Mouse (Mus musculus): ENCODE results near the gene Glb1.

Glb1 gene

DNA sequence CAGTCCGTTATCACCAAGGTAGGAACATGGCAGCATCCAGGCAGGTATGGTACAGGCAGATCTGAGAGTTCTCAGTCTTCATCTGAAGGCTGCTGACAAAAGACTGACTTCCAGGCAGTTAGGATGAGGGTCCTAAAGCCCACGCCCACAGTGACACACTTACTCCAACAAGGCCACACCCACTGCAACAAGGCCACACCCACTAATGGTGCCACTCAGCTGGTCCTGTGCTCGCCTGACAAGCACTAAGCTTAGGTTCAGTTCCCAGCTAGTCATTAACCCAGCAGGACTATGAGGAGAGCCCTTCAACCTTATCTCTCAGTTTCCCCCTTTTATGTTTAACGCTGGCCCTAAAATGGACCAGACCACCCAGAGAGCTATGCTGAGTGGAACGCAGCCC lies 47.8 kb downstream of the Glb1 start:
- no peak for DNase-seq

DNA sequence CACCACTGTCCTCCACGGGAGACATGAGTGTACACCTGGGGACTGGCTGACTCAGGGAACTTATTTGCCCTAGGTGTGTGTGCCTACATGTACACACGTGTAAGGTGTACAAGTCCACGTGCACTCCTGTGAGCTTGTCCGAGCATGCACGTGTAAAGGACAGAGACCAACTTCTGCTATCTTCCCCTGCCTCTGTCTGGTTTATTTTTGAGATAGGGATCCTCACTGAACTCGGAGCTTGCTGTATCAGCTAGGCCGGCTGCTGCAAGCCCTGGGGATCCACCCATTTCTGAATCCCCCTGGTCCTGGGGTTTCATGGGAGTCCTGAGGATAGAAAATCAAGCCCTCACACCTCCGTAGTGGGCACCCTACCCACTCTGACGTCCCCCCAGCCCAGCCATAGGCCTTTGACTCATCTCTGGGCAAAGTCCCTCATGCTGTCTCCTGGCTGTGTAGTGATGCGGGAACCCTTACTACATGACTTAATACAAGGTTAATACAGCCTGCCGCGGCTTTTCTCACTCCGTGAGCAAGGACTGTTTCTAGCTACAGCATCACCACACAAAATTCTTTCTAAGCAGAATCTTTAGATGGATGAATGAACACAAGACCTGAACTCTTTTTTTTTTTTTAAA lies 48.4 kb downstream of the Glb1 start:
- DNase-seq: no peak

DNA sequence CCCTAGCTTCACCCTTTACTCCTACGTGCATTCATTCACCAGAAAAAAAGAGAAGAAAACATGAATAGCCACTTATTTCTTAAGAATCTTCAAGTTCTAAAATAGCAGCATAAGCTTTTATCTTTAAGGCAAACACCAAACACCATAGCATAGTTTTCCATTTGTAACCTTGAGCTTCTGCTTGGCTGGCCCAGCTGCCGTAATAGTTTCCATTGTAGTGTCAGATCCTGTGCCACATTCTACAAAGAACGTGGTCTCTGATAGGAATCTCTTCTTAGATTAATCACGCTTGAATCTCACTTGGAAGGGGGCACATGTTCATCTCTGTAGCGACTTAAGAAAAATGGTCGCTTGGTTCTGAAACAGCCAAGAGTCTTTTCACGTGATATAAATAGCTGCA lies 50.7 kb downstream of the Glb1 start:
- DNase-seq: no peak

DNA sequence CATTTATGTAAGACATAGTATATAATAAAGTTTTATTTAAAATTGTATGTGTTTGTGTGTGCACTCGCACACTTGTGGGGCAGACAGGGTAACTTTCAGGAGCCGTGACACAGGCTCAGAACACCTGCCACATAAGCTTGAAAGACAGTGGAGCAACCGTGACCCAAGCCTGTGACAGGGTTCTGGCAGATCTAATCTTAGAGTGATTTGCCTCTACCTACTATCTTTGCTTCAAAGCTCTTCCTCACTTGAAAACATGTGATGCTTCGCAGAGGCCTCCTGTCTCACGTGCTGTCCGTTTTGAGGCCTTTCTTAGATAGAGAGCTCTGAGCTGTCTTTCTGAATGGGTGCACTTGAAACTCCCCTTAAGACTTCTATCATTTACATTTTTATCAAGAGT lies 51.5 kb downstream of the Glb1 start:
- DNase-seq: no peak

DNA sequence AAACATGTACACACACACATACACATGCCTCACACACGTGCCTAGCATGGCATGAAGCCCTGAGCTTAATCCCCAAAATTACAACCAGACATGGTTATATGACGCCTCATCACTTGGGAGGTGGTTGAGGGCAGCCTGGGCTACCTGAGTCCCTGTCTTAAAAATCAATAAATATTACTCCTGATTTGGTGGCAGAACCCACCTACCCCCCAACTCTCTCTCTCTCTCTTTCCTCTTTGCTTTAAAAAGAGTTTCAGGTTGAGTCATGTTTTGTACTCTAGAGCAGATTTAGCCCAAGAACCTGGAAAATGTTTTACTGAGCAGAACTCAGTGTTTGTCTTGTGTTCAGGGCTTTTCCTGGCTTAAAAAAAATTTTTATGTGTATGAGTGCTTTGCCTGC lies 54.5 kb downstream of the Glb1 start:
- DNase-seq: no peak

DNA sequence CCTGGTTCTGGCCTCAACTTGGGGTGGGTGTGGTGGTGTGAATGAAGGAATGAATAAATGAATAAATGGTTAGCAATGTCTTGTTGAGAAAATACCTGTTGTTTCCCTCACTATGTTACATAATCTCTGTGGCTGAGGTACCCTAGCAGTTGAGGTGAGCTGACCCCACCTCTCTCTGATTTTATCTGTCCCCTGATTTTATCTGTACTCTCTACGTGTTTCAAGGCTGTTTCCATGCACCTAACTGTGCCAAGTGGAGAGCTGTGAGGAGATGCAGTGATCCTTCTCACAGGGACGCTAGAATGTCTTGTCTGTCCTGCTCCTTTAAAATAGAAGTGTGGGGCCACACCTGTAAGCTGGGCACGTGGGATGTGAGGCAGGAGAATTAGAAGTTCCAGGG lies 57.6 kb downstream of the Glb1 start:
- DNase-seq: no peak

DNA sequence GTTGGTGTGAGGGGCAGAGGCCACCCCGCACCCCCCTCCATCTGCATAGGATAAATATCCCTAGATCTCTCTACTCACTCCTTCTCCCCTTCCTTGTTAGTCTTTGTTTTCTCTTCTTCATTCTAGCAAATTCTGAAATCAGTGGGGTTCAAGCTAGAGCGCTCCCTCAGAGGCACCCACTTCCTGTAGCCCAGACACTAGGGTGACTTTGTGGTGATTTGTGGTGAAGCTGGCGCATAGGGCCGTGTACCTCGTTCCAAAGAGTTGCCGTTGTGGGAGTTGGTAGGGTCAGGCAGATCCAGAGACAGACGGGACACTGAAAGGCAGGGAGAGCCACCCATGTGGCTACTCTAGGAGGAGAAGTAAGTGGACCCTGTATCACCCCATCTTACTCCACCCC lies 61.7 kb downstream of the Glb1 start:
- no peak for DNase-seq

DNA sequence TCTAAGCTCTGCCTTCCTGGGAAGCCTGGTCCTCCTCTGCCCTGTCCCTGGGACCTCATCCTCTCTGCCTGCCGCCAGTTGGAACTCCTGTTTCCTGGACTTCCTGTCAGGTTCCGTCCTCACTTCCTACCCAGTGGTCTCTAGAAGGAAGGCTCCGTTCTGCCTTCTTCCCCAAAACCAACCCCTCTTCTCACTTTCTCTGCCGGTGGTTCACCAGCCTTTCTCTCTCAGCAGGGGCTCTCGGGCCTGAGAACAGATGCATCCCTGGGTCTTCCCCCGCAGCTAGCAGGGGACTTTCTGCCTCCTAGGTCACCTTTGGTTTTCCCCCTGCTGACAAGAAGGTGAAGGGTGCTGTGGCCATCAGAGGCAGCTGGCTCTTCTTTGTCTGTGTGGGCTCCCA lies 64.6 kb downstream of the Glb1 start:
- DNase-seq: no peak

DNA sequence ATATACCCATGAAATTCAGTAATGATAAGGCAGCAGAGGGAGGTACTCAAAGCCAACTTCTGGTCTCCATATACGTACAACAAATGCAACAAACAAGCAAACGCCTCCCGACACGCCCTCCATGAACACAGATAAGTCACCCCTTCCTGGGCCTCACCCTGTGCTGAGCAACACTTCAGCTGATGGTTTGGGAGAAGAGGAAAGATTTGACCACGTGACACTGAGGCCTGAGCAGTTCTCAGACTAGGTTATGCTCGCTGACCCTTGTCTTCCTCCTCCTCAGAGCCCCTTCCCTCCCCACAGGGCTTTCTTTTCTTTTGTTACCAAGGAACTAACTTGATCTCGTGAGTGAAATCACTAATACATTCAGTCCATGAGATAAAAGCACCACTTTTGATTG lies 66.0 kb downstream of the Glb1 start:
- DNase-seq: no peak

DNA sequence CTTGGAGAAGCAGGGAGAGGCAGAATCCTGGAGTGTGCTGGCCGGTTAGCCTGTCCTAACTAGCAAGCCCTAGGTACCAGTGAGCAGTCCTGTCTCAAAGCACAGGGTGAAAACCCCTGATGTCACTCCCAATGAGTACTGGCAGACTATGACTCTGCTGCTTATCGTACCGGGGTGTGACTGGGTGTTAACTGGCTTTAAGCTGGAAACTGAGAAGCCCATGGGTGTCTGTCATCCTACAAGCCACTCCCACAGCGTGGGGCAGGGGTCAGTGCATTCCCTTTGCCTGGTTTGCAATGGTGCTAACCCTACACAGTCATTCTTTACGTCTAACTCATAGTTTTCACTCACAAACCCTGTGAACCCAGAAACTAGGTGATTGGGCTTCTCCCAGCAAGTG lies 67.3 kb downstream of the Glb1 start:
- no peak for DNase-seq

DNA sequence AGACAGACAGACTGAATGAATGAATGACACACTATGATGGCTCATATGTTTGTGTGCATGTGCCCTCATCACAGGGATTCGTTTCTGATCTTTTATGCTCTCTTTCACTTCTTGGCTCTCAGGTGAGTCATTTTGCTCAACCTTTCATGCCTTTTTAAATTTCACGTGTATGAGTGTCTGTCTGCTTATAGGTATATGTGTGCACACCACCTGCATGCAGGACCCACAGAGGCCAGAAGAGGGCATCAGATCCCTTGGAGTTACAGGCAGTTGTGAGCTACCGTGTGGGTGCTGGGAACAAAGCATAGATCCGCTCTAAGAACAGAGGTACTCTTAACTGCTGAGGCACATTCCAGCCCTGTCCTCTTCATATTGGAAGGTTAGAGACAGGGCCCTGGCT lies 67.8 kb downstream of the Glb1 start:
- no peak for DNase-seq

DNA sequence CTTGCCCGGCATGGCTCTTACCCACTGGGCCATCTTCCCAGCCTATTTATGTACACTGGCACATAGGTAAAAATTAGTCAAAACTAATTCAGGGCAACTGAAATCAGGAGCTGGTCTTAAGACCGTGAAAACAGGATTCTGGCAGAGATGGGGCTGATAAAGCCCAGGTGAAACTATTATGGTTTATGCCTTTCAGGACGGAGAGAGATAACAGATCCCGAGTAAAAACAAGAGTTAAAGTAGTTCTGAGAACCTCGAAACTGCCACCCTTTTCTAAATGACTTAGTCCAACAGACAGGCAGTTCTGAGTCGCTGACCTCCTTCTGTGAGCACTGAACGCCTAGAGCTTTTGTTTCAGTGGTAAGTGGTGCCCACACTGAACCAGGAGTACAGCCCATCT lies 71.0 kb downstream of the Glb1 start:
- DNase-seq: no peak

DNA sequence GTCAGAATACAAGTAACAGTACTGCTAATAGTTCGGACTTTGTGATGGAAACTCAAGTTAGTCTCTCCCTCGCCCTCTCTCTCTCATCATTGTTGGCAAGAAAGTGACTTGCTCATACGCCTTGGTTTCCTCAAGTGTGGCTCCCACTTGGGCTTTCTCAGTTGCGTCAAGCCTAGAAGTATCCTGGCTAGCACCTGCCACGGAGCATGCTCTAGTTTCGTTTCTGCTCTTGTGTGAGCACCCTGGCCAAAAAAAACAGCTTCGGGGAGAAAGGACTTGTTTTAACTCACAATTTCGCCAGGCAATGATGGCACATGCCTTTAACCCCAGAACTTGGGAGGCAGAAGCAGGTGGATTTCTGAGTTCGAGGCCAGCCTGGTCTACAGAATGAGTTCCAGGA lies 76.1 kb downstream of the Glb1 start:
- no peak for DNase-seq

DNA sequence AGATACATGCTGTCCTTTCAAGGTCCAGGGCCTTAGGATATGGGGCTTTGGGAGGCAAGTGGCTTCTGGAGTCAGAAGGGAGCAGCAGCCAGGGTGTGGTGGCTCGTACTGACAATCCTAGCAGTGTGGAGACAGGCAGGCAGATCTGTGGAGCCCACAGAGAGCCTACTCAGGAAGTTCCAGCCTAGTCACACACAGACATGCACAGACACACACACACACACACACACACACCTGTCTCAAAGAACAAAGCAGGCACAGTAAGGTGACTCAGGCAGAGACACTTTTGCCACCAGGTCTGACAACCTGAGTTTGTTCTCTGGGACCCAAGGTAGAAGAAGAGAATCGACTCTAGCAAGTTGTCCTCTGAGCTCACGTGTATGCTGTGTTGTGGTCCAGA lies 80.1 kb downstream of the Glb1 start:
- no peak for DNase-seq

DNA sequence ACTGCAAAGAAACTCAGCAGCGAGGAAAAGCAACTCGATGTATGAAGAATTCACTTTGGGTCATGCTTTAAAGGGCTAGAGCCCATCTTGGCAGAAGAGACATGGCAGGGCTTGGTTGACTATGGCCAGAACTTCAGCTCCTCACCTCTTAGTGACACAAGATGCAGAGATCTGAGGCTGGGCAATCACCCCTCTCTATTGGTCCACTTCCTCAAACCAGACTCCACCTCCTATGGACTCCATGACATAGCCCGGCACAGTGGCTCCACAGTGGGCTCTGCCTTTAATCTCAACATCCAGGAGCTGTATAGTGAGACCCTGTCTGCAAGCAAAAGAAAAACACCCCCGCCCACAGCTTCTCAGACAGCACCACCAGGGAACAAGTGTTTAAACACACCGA lies 83.9 kb downstream of the Glb1 start:
- no peak for DNase-seq

DNA sequence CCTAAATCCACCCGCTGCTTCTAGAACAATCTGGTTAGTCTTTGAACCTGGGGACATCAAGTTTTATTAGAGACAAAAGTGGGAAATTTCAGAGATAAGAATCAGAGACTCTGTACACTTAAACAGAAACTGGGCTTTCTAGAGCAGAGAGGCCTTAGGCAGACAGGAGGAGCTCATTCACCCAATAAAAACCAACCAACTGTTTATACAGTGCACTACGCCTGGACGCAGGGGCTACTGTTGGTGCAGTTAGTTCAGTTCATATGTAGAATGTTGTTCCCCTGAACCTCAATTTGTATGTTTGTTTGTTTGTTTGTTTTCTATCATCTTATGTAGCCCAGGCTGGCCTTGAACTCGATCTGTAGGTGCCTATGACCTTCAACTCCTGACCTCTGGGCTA lies 85.9 kb downstream of the Glb1 start:
- DNase-seq: no peak

DNA sequence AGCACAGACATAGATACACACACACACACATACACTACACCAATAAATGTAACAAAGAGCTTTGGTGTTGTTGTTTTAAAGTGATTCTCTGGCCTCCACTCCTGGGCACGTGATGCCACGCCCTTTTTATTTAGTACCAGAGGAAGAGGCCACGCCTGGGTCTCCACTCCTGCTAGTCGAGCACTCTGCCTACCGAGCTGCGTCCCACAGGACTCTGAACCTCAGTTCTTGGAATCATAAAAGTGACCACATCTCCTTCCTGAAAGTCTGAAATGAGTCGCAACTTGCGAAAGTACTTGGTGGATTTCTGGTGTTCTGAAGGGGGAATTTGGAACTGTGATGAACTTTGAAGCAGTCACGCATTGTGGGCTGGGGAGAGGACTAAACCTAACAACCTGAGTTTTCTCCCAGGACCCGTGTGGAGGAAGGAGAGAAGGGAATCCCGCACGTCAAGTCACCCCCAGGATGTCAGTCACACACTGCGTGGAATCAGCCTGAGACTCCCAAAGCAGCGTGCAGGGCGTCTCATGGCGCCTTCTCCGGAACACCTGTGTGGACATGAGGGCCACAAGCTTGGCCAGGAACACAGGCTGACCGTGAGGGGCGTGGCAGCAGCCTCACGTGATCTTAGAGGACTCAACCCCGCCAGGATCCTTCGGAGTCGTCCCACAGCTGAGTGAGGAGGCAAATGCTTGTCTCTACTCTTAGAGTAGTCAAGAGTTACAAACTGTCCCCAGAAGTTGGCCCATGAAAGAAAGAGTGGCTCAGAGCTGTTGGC lies 86.8 kb downstream of the Glb1 start:
- DNase-seq: no peak

DNA sequence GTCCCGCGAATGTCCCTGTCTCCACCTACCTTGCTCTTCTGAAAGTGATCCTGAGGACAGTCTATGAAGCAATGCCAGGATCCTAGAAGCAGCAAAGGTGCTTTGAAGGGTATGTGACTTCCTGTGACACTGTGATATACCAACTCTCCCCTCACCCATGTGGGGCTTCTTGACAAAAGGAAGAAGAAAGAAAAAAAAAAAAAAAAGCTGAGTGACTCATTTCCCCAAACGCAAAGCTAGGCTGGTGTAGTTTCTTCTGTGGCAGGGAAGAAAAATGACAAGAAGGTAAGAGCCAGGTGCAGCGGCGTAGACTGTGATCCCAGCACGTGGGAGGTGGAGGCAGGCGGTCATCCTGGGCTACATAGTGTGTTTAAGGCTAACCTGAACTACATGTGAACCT lies 95.6 kb downstream of the Glb1 start:
- no peak for DNase-seq

DNA sequence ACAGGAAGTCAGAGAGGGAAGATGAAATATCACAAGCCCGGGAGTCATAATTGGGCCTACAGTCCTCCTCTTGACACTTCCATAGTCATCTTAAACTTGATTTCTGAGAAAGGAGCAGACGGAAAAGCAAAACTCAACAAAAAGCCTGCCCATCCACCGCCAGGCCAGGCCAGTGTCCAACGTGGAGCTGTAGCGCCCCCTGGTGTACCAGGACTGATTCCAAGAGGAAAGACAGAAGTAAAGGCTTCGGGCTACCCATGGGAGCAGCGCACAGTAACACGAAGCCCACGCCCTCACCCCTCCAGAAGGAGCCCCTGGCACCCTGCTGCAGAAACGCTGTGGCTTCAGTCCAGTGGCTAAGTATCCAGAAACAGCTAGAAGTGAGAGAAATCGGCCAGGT lies 97.3 kb downstream of the Glb1 start:
- DNase-seq: peak; percentile 5

DNA sequence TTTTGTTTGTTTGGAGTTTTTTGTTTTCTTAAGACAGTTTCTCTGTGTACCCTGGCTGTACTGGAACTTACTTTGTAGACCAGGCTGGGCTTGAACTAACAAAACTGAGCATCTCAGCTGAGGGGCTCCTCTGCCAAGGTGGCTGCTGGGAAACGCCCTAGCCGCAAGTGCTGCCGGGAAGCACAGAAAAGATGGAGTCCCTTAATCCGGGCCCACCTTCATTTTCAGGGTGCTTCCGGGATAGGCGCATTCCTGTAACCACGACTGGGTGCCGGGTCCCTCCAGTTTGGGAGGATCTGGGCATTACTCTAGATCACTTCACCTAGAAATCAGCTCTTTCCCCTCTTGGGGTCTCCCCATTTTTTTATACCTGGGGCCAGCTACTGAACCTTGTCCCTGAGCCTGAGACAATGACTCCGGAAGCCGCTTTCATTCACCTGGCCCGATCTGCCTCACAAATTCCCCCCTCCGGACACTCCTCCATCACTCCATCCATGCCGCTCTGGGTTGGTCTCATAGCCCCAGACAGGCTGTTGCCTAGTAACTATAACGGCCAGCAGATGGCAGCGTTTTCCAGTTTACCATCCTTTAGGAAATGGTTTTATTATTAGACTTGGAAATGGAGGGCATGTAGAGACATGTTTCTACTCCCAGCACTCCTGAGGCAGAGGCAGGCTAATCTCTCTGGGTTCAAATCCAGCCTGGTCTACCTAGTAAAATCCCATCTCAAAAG lies 99.1 kb downstream of the Glb1 start:
- DNase-seq: no peak

DNA sequence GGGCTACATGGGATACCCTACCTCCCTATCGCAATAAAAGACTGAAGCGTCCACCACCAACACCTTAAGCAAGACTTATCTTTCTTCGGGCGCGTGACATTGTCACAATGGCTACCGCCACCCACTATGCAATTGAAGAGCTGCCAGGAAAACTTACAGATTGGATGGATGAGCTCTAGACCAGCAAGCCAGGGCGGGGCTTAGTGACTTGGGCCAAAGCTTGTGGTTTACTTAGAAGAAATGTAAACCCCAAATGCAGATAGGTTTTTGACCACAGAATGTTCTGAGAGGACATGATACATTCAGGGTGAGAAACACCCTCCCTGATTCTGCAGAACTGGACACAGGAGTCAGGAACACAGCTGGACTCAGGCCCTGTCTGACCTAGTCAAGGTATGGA lies 100.2 kb downstream of the Glb1 start:
- DNase-seq: no peak

DNA sequence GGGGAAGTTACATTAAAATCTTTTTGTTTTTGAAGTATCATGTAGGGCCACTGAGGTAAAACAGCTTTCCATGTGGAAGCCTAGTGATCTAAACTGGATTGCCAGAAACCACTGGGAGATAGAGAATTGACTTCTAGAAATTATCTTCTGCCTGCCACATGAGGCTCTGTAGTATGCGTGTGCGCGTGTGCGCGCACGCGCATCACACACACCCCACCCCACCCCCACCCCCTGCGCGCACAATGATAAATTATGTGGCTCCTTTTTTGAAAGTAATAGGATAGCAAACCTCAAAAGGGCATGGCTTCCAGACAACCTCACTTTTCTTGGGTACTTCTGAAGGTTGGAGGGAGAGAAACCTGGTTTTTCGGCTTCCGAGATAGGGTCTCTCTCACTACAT lies 101.0 kb downstream of the Glb1 start:
- DNase-seq: no peak

DNA sequence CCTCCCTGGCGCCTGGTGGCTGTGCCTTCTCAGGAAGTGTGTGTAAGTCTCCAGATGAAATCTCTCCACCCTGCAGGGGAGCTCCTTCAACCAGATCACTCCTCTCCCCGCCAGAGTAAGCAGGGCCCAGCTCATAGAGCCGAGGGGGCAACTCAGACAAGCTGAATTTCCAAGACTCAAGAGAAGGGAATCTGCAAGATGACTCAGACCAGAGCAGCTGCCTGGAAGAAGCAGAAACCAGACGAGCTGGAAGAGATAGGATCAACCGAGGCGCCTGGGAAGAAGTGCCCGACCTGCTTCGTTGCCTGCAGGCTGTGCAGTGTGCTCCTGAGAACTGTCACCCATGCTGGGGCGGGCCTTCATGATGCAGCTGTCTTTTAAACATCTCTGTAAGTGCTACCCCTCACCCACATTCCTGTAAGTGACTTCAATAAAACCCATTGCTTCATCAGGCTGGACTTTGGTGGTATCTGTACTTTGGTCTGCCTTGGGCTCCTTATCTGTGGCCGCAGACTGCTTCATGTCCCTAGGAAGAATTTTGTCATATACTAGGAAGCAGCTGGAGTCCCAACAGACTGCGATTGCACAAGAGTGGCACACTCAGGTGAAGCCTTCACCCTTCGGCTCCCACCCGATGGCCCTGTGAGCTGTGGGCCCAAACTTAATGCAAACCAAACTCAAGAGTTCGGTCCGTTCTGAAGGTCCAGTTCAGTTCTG lies 102.0 kb downstream of the Glb1 start:
- DNase-seq: no peak

DNA sequence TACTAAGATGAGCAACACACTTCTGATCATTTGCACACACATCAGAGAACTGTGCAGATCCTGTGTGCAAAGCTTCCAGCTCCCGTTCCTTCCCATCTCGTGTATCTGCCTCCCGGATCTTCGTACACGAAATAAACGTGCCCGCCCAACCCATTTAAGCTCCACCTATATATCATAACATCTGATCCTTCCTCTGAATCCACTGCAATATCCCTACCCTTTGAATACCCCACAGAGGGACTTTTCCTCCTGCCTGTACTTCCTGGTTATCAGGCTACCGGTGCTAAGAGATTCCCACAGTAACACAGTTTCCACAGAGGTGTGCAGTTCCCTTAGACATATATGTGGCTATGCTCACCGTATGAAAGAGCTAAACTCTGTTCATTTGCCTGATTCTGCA lies 103.9 kb downstream of the Glb1 start, which contains the start of gene Ccr4:
Gene Ccr4, minus strand, starts transcription at position 101 of the 400 bp plus-strand sequence.
- no peak for DNase-seq
